Mouse (Mus musculus): ENCODE results near the gene Cpne5. TPM values are rescaled to one million over a fixed set of nuclear protein-coding genes. Genes with fewer than 3 reads are reported as not detected.

Gene Cpne5
- total and polyA plus RNA-seq, 3 experiments = 0.19 to 1.0 TPM; not detected in 1

GRCm38 (mm10) chr17:29168438-29168837 is 69.5 kb downstream of the Cpne5 start (continued):
- TF ChIP-seq MEF2A (IDR thresholded peaks at IDR 0.05; ENCODE audit: extremely low read depth, insufficient replicate concordance, low read depth, low read length, poor library complexity, severe bottlenecking) (no peak), SIN3A (IDR thresholded peaks at IDR 0.05; ENCODE audit: low read length) (no peak), MYB (IDR thresholded peaks at IDR 0.05; ENCODE audit: low read depth, low read length) (no peak), CHD1 (IDR thresholded peaks at IDR 0.05; ENCODE audit: low read depth, low read length) (no peak)

- H3K79me2 ChIP-seq (ENCODE audit: control insufficient read depth, insufficient read depth, low read length, poor library complexity) = no peaks in the 10 kb centered on the region
- peaks cover 4 to 59% of the 10 kb centered on the region in 2 experiments; a peak in 3 of 4 replicates for H3K4me1 ChIP-seq (ENCODE audit: control insufficient read depth in 1 of 2, insufficient read depth in 2 of 2, low read length in 2 of 2)
- DNase-seq (ENCODE audit: low read depth, low spot score) = no peak
- H3K4me3 ChIP-seq (ENCODE audit: control insufficient read depth in 1 of 2, insufficient read depth in 1 of 2, low read depth in 2 of 2, low read length in 2 of 2) = no peak overlapping the region
- no peaks in the 10 kb centered on the region for H3K9me3 ChIP-seq (replicated peaks; ENCODE audit: insufficient read depth, low read length)
- peaks cover 0 to 21% of the 10 kb centered on the region in 2 experiments; a peak in 2 of 4 replicates for H3K36me3 ChIP-seq (ENCODE audit: control insufficient read depth in 1 of 2, insufficient read depth in 2 of 2, low read length in 2 of 2)
- TF ChIP-seq ZC3H11A (IDR thresholded peaks at IDR 0.05; ENCODE audit: low read depth, low read length) (no peak), E2F4 (IDR thresholded peaks at IDR 0.05; ENCODE audit: borderline replicate concordance, low read depth, low read length) (no peak), KAT2A (conservative IDR thresholded peaks at IDR 0.05; ENCODE audit: low read depth, low read length) (no peak), EP300 (IDR thresholded peaks at IDR 0.05; ENCODE audit: low read depth in 1 of 2, low read length in 2 of 2) (no peak), RAD21 (IDR thresholded peaks at IDR 0.05; ENCODE audit: low read depth, low read length) (no peak), POLR2A (IDR thresholded peaks at IDR 0.05; ENCODE audit: control insufficient read depth in 1 of 2, insufficient read depth in 1 of 2, low read depth in 1 of 2, low read length in 2 of 2, poor library complexity in 1 of 2) (no peak), USF2 (IDR thresholded peaks at IDR 0.05; ENCODE audit: borderline replicate concordance in 1 of 2, insufficient read depth in 1 of 2, low read depth in 1 of 2, low read length in 2 of 2) (no peak), JUND (IDR thresholded peaks at IDR 0.05; ENCODE audit: low read depth, low read length) (no peak)
- no peak overlapping the region for H3K9ac ChIP-seq (ENCODE audit: control insufficient read depth, low read depth, low read length, poor library complexity, severe bottlenecking)
- H3K27ac ChIP-seq (ENCODE audit: control insufficient read depth, low read depth, low read length) = no peak overlapping the region
- H3K27me3 ChIP-seq (ENCODE audit: control insufficient read depth in 1 of 2, insufficient read depth in 2 of 2, low read length in 2 of 2) = no peaks in the 10 kb centered on the region
Observed at GRCm38 (mm10) chr17:29167371-29167770, 70.6 kb downstream of the Cpne5 start.

- Histone ChIP-seq H3K9me3 (replicated peaks; ENCODE audit: insufficient read depth, low read length) (no peaks in the 10 kb centered on the region), H3K36me3 (ENCODE audit: control insufficient read depth in 1 of 2, insufficient read depth in 2 of 2, low read length in 2 of 2) (peaks cover 0 to 19% of the 10 kb centered on the region in 2 experiments; a peak in 2 of 4 replicates), H3K27ac (ENCODE audit: control insufficient read depth, low read depth, low read length) (0 out of 2 replicates have a peak overlapping the region, but pooled peaks have one; percentile 13), H3K4me1 (ENCODE audit: control insufficient read depth in 1 of 2, insufficient read depth in 2 of 2, low read length in 2 of 2) (peaks cover 4 to 50% of the 10 kb centered on the region in 2 experiments; a peak in 3 of 4 replicates), H3K4me3 (ENCODE audit: control insufficient read depth in 1 of 2, insufficient read depth in 1 of 2, low read depth in 2 of 2, low read length in 2 of 2) (no peak overlapping the region), H3K27me3 (ENCODE audit: control insufficient read depth in 1 of 2, insufficient read depth in 2 of 2, low read length in 2 of 2) (no peaks in the 10 kb centered on the region), H3K79me2 (ENCODE audit: control insufficient read depth, insufficient read depth, low read length, poor library complexity) (no peaks in the 10 kb centered on the region), H3K9ac (ENCODE audit: control insufficient read depth, low read depth, low read length, poor library complexity, severe bottlenecking) (no peak overlapping the region)
- peak; percentile 32 for DNase-seq (ENCODE audit: low read depth, low spot score)
- no peak for TF ChIP-seq EP300 (IDR thresholded peaks at IDR 0.05; ENCODE audit: low read depth in 1 of 2, low read length in 2 of 2)
- TF ChIP-seq SIN3A (IDR thresholded peaks at IDR 0.05; ENCODE audit: low read length) = no peak
- TF ChIP-seq TCF12 (IDR thresholded peaks at IDR 0.05; ENCODE audit: low read depth, low read length) = no peak
- no peak for TF ChIP-seq JUND (IDR thresholded peaks at IDR 0.05; ENCODE audit: low read depth, low read length)
- TF ChIP-seq MXI1 (IDR thresholded peaks at IDR 0.05; ENCODE audit: low read depth, low read length) = no peak
- no peak for TF ChIP-seq RAD21 (IDR thresholded peaks at IDR 0.05; ENCODE audit: low read depth, low read length)
- TF ChIP-seq ELF1 (IDR thresholded peaks at IDR 0.05; ENCODE audit: low read depth, low read length) = no peak
- TF ChIP-seq CTCF (IDR thresholded peaks at IDR 0.05 in 2 of 3, conservative IDR thresholded peaks at IDR 0.05 in 1 of 3; ENCODE audit: control insufficient read depth in 1 of 3, insufficient read depth in 1 of 3, low read depth in 2 of 3, low read length in 3 of 3, poor library complexity in 1 of 3, severe bottlenecking in 1 of 3) = no peak
- TF ChIP-seq MAZ (IDR thresholded peaks at IDR 0.05; ENCODE audit: low read depth, low read length) = no peak
- TF ChIP-seq SMC3 (IDR thresholded peaks at IDR 0.05; ENCODE audit: low read depth, low read length) = no peak
- TF ChIP-seq ZMIZ1 (IDR thresholded peaks at IDR 0.05; ENCODE audit: low read depth, low read length) = no peak
- TF ChIP-seq MAFK (IDR thresholded peaks at IDR 0.05; ENCODE audit: borderline replicate concordance, low read depth, low read length) = no peak
- no peak for TF ChIP-seq CHD1 (IDR thresholded peaks at IDR 0.05; ENCODE audit: low read depth, low read length)
- TF ChIP-seq USF1 (IDR thresholded peaks at IDR 0.05; ENCODE audit: low read depth, low read length) = no peak
- TF ChIP-seq GABPA (IDR thresholded peaks at IDR 0.05; ENCODE audit: low read depth, low read length) = no peak
- TF ChIP-seq ETS1 (IDR thresholded peaks at IDR 0.05; ENCODE audit: low read depth, low read length) = no peak
Observed at GRCm38 (mm10) chr17:29165967-29166578, 71.9 kb downstream of the Cpne5 start.
